Comparison of ENCODE assay signal across 8 mouse cellular contexts in genomic region chr10:60934297-60935286, GRCm38 (mm10).
DNase-seq lines count a peak whose midpoint lies in the region; ATAC-seq and TF ChIP-seq lines count a peak whose summit lies in the region.

No protein-coding gene starts in this region.

- H3K4me3 ChIP-seq in cerebellum, adult 2 months (replicated peaks; ENCODE audit: insufficient read depth, low read depth, low read length) = no peak overlapping the region
- H3K4me3 ChIP-seq in embryonic facial prominence, embryonic 15.5 days (replicated peaks) = no peak overlapping the region
- no peak overlapping the region for H3K4me3 ChIP-seq in hindbrain, embryonic 15.5 days
- no peak overlapping the region for H3K4me3 ChIP-seq in limb, embryonic 10.5 days
- peak overlapping the region; percentile 34 for H3K4me3 ChIP-seq in myocyte

- DNase-seq in cerebellum, postnatal 14 days = peak; percentile 51 to 55
- DNase-seq in cerebellum, adult 2 months = no peak
- peak; percentile 30 for DNase-seq in ES-CJ7 (ENCODE audit: low read depth, low spot score)
- no peak for DNase-seq in limb, embryonic 10.5 days (ENCODE audit: low spot score)
- no peak for DNase-seq in ovary, postnatal 36 days (ENCODE audit: low spot score)

- no peaks in the 10 kb centered on the region for H3K9me3 ChIP-seq in embryonic facial prominence, embryonic 15.5 days (replicated peaks)
- H3K9me3 ChIP-seq in hindbrain, embryonic 15.5 days = no peaks in the 10 kb centered on the region
- no peaks in the 10 kb centered on the region for H3K9me3 ChIP-seq in limb, embryonic 10.5 days (replicated peaks)

- no peak overlapping the region for H3K4me2 ChIP-seq in embryonic facial prominence, embryonic 15.5 days (replicated peaks)
- no peak overlapping the region for H3K4me2 ChIP-seq in hindbrain, embryonic 15.5 days
- peak overlapping the region; percentile 98 for H3K4me2 ChIP-seq in myocyte (ENCODE audit: low read depth)

- H3K36me3 ChIP-seq in embryonic facial prominence, embryonic 15.5 days = no peaks in the 10 kb centered on the region
- no peaks in the 10 kb centered on the region for H3K36me3 ChIP-seq in hindbrain, embryonic 15.5 days
- H3K36me3 ChIP-seq in limb, embryonic 10.5 days = no peaks in the 10 kb centered on the region
- no peaks in the 10 kb centered on the region for H3K36me3 ChIP-seq in myocyte (ENCODE audit: control insufficient read depth, insufficient read depth)

- no peak overlapping the region for H3ac ChIP-seq in myocyte (ENCODE audit: control insufficient read depth, insufficient read length)

- no peak overlapping the region for H3K27ac ChIP-seq in cerebellum, adult 2 months (ENCODE audit: insufficient read depth, low read length)
- H3K27ac ChIP-seq in embryonic facial prominence, embryonic 15.5 days (replicated peaks) = no peak overlapping the region
- 0 out of 2 replicates have a peak overlapping the region, but pooled peaks have one; percentile 14 for H3K27ac ChIP-seq in hindbrain, embryonic 15.5 days (replicated peaks)
- H3K27ac ChIP-seq in limb, embryonic 10.5 days = peak overlapping the region; percentile 75

- no peak for TF ChIP-seq CTCF in cerebellum, adult 2 months (IDR thresholded peaks at IDR 0.05; ENCODE audit: borderline replicate concordance, insufficient read depth, low read depth, low read length)

- WGBS in cerebellum, adult 2 months = 55% methylated on average over 13 of the region's 13 CpGs
- 44% methylated on average over 13 of the region's 13 CpGs for WGBS in embryonic facial prominence, embryonic 15.5 days
- WGBS in hindbrain, embryonic 15.5 days = 52% methylated on average over 13 of the region's 13 CpGs
- WGBS in limb, embryonic 10.5 days = 62% methylated on average over 13 of the region's 13 CpGs

- ATAC-seq in embryonic facial prominence, embryonic 15.5 days (ENCODE audit: insufficient number of reproducible peaks, low FRiP score, low TSS enrichment, low read depth) = peak; percentile 52
- no peak for ATAC-seq in hindbrain, embryonic 15.5 days (ENCODE audit: low FRiP score, low read depth)

- no peak for TF ChIP-seq POLR2A in cerebellum, adult 2 months (IDR thresholded peaks at IDR 0.05; ENCODE audit: borderline replicate concordance, insufficient read depth, low read length)
- TF ChIP-seq POLR2A in myocyte (IDR thresholded peaks at IDR 0.05; ENCODE audit: insufficient read length, low read depth) = peak; percentile 52

- no peaks in the 10 kb centered on the region for H3K4me1 ChIP-seq in cerebellum, adult 2 months (ENCODE audit: control insufficient read depth, insufficient read depth, low read length)
- H3K4me1 ChIP-seq in embryonic facial prominence, embryonic 15.5 days = peaks cover 16% of the 10 kb centered on the region
- H3K4me1 ChIP-seq in hindbrain, embryonic 15.5 days (replicated peaks) = peaks cover 45% of the 10 kb centered on the region
- H3K4me1 ChIP-seq in limb, embryonic 10.5 days = peaks cover 64% of the 10 kb centered on the region

- H3K79me2 ChIP-seq in myocyte (ENCODE audit: control insufficient read depth, insufficient read depth) = no peaks in the 10 kb centered on the region

- H3K27me3 ChIP-seq in cerebellum, adult 2 months (ENCODE audit: control insufficient read depth, insufficient read depth, low read length) = no peaks in the 10 kb centered on the region
- peaks cover 14% of the 10 kb centered on the region for H3K27me3 ChIP-seq in embryonic facial prominence, embryonic 15.5 days
- H3K27me3 ChIP-seq in hindbrain, embryonic 15.5 days = 0 out of 2 replicates have a peak, but pooled peaks cover 8% of the 10 kb centered on the region
- H3K27me3 ChIP-seq in limb, embryonic 10.5 days (ENCODE audit: low read depth, poor library complexity, severe bottlenecking) = peaks cover 16% of the 10 kb centered on the region
- no peaks in the 10 kb centered on the region for H3K27me3 ChIP-seq in myocyte (ENCODE audit: control insufficient read depth, insufficient read depth, insufficient read length)

- no peak overlapping the region for H3K9ac ChIP-seq in embryonic facial prominence, embryonic 15.5 days
- no peak overlapping the region for H3K9ac ChIP-seq in hindbrain, embryonic 15.5 days

TF ChIP-seq in myocyte, 11 proteins besides CTCF, POLR2A, EP300 and RAD21:
- TF ChIP-seq REST (IDR thresholded peaks at IDR 0.05; ENCODE audit: insufficient read depth, insufficient read length) = no peak
- TF ChIP-seq USF1 (IDR thresholded peaks at IDR 0.05; ENCODE audit: low read depth) = peak; percentile 90
- TF ChIP-seq E2F4 (IDR thresholded peaks at IDR 0.05; ENCODE audit: insufficient read depth) = no peak
- no peak for TF ChIP-seq SRF (IDR thresholded peaks at IDR 0.05; ENCODE audit: control insufficient read depth, insufficient read length, low read depth)
- peak in 1 of 3 experiments; percentile 20 for TF ChIP-seq MYOD1 (IDR thresholded peaks at IDR 0.05; ENCODE audit: control insufficient read depth in 1 of 3, insufficient read length in 2 of 3, low read depth in 2 of 3)
- TF ChIP-seq MYOG (IDR thresholded peaks at IDR 0.05; ENCODE audit: control insufficient read depth in 1 of 3, insufficient read depth in 1 of 3, insufficient read length in 2 of 3, low read depth in 2 of 3) = no peak
- peak; percentile 51 for TF ChIP-seq MAX (IDR thresholded peaks at IDR 0.05; ENCODE audit: low read depth)
- peak; percentile 79 for TF ChIP-seq POLR2AphosphoS2 (IDR thresholded peaks at IDR 0.05; ENCODE audit: insufficient read length, low read depth)
- no peak for TF ChIP-seq TCF12 (IDR thresholded peaks at IDR 0.05; ENCODE audit: insufficient read depth, poor library complexity, severe bottlenecking)
- TF ChIP-seq TCF3 (IDR thresholded peaks at IDR 0.05; ENCODE audit: insufficient read length, low read depth) = no peak
- TF ChIP-seq CEBPB (IDR thresholded peaks at IDR 0.05; ENCODE audit: insufficient read depth, poor library complexity, severe bottlenecking) = no peak
TF ChIP-seq in myocyte: peak in this region for 4.

Comparison
In these comparisons a context has a peak if more than half of its experiments do, and no peak if none do; other contexts are left out.
1. DNase-seq: peak in cerebellum, postnatal 14 days (2 of 2) and ES-CJ7 (single experiment); none in cerebellum, adult 2 months (0 of 2), limb, embryonic 10.5 days (single experiment) and ovary, postnatal 36 days (single experiment).
2. H3K27ac ChIP-seq: peak in hindbrain, embryonic 15.5 days (single experiment) and limb, embryonic 10.5 days (single experiment); none in cerebellum, adult 2 months (single experiment) and embryonic facial prominence, embryonic 15.5 days (single experiment).